Mouse (Mus musculus) forebrain, postnatal 0 days (tissue): ENCODE data around the gene Fam189a1. TPM values are rescaled to one million over a fixed set of nuclear protein-coding genes. Genes with fewer than 3 reads are reported as not detected.

Source experiments
- ATAC-seq: fragments of 200-750 bp; cut with Nextera tagmentation; 2 replicates; pipeline ENCODE4 v1.8.0; 2017; ENCODE audit warnings: mild to moderate bottlenecking, moderate library complexity
- DNase-seq: peaks from one replicate; pipeline ENCODE4 v3.0.0-alpha.2; 2015
- H3K27ac ChIP-seq: fragments of 300-500 bp; sonication (generic); 2 replicates; pipeline ENCODE4 v1.5.1; 2014; ENCODE audit warnings: low read depth, mild to moderate bottlenecking, antibody characterized with exemption, low read length, moderate library complexity, mixed read lengths
- H3K27me3 ChIP-seq: fragments of 300-500 bp; sonication (generic); 2 replicates; pipeline ENCODE4 v1.6.1; 2014; ENCODE audit warnings: mild to moderate bottlenecking, low read length, mixed read lengths; ENCODE audit not compliant: insufficient read depth
- H3K36me3 ChIP-seq: fragments of 300-500 bp; sonication (generic); 2 replicates; pipeline ENCODE4 v1.6.1; 2014; ENCODE audit warnings: mild to moderate bottlenecking, moderate library complexity; ENCODE audit not compliant: insufficient read depth
- H3K4me1 ChIP-seq: fragments of 300-500 bp; sonication (generic); 2 replicates; pipeline ENCODE4 v1.6.1; 2014; ENCODE audit warnings: antibody characterized with exemption; ENCODE audit not compliant: insufficient read depth
- H3K4me2 ChIP-seq: fragments of 300-500 bp; sonication (generic); 2 replicates; pipeline ENCODE4 v1.6.1; 2014; ENCODE audit warnings: low read depth, mild to moderate bottlenecking, moderate library complexity
- H3K4me3 ChIP-seq: fragments of 300-500 bp; sonication (generic); 2 replicates; pipeline ENCODE4 v1.5.1; 2014; ENCODE audit warnings: low read depth, low read length, mixed read lengths
- H3K9ac ChIP-seq: fragments of 300-500 bp; sonication (generic); 2 replicates; pipeline ENCODE4 v1.6.1; 2014; ENCODE audit warnings: mild to moderate bottlenecking
- H3K9me3 ChIP-seq: fragments of 300-500 bp; sonication (generic); 2 replicates; pipeline ENCODE4 v1.6.1; 2016; ENCODE audit warnings: low read length
- CTCF ChIP-seq: sonication (generic); IDR thresholded peaks from 2 replicates; pipeline ENCODE4 v1.5.1; 2016; ENCODE audit warnings: antibody characterized with exemption, control low read depth, low read depth
- WGBS: fragments of 180-500 bp; shearing (Covaris S2); extraction: QIAGEN DNeasy Blood & Tissue Kit; methylation state at CpG from one replicate; pipeline ENCODE4 v1.1.7; 2014; 5-methylcytosine and 5-hydroxymethylcytosine counted together
- polyA plus RNA-seq: library from polyadenylated mRNA; unstranded; fragments of >200 nt; fragmentation: Nextera tagmentation; extraction: Ambion mirVana; gene quantifications from 2 replicates; pipeline ENCODE4 v1.2.1, GENCODE M21; 2015
- total RNA-seq: library from RNA; depleted of rRNA; stranded (reverse); fragments of >200 nt; gene quantifications from 2 replicates; pipeline ENCODE4 v1.2.3, GENCODE M21; 2014; rRNA removed

Gene Fam189a1
- total RNA-seq (13.0 and 20.8 TPM in 2 replicates), polyA plus RNA-seq (7.9 and 15.2 TPM in 2 replicates)

DNA sequence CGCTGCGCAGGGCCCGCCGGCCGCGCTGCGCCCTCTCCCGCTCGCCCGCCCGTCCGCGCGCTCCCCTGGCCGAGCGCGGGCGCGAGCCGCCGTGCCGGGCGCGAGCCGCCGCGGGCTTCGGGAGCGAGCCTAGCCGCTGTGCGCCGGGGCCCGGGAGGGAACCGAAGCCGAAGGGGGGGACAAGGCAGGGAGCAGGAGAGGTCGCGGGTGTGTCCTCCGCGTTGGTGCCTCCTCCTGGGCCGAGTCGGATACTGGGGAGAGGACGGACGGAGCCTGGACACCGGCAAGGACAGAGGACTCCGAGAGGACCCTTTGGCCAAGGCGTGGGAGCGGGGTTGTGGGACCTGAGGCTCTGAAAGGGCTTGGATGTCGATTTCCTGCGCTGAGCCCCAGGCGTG is at the start of gene Fam189a1:
Gene Fam189a1 (minus strand): TSS at position 57 of the 398 bp plus-strand sequence.
- Histone ChIP-seq H3K36me3 (no peaks in the 10 kb centered on the region), H3K4me2 (peak within 1 kb of the TSS; percentile 96), H3K4me1 (peaks cover 2% of the 10 kb centered on the region; the same call in 1 of the 2 replicates), H3K27me3 (peaks cover 23% of the 10 kb centered on the region), H3K4me3 (peak within 1 kb of the TSS; percentile 61), H3K27ac (peak within 1 kb of the TSS; percentile 59), H3K9ac (peak within 1 kb of the TSS; percentile 62), H3K9me3 (no peaks in the 10 kb centered on the region)
- ATAC-seq (no peak), DNase-seq (no peak)
- 7% methylated on average over 44 of the region's 50 CpGs for WGBS
- TF ChIP-seq CTCF, result no peak

DNA sequence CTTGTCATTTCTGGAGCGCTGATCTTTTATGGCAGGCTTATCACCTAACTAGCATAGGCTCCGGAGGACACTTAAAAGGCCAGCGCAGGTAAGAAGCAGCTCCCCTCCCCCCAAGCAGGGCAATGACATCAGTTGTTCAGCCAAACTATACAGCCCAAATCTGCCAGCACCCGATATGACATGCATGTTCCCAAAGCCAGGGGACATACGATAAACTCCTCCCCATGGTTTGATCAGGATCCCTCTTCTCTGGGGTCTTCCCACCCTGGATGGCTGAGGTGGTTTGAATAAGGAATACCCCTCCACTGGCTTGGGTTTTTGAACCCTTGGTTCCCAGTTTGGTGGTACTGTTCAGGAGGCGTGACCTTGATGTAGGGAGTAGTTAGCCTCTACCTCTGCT is 49.7 kb upstream of the Fam189a1 start:
- no peak overlapping the region for H3K4me3 ChIP-seq
- H3K4me1 ChIP-seq, result no peaks in the 10 kb centered on the region
- H3K9ac ChIP-seq, result no peak overlapping the region
- no peak overlapping the region for H3K27ac ChIP-seq
- DNase-seq, result no peak
- H3K9me3 ChIP-seq, result 0 out of 2 replicates have a peak, but pooled peaks cover 3% of the 10 kb centered on the region
- ATAC-seq, result no peak
- no peaks in the 10 kb centered on the region for H3K27me3 ChIP-seq
- 96% methylated on average over 6 of the region's 6 CpGs for WGBS
- H3K36me3 ChIP-seq, result no peaks in the 10 kb centered on the region
- no peak overlapping the region for H3K4me2 ChIP-seq
- no peak for TF ChIP-seq CTCF

DNA sequence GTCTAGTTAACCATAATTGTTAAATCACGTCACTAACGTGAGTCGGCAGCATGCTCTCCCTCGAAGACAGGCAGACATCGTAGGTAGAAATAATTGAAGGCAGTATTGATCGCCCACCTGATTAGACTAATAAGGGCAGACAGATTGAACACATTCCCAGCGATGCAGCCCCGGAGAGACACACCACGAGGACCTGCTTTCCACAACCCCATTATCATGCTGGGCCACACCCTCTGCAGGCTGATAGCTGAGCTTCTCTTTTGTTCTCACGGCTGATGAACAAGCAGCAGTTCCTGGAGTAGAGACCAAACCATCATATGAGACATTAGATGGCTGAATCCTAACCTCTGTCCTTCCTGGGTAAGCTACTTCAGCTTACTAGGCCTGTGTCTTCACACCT is 46.3 kb upstream of the Fam189a1 start:
- no peak overlapping the region for H3K9ac ChIP-seq
- ATAC-seq (no peak), DNase-seq (no peak)
- no peaks in the 10 kb centered on the region for H3K36me3 ChIP-seq
- WGBS, result 74% methylated on average over 10 of the region's 10 CpGs
- H3K9me3 ChIP-seq, result 0 out of 2 replicates have a peak, but pooled peaks cover 5% of the 10 kb centered on the region
- H3K4me2 ChIP-seq, result no peak overlapping the region
- no peak overlapping the region for H3K27ac ChIP-seq
- no peak overlapping the region for H3K4me3 ChIP-seq
- H3K27me3 ChIP-seq, result no peaks in the 10 kb centered on the region
- no peak for TF ChIP-seq CTCF
- H3K4me1 ChIP-seq, result no peaks in the 10 kb centered on the region

DNA sequence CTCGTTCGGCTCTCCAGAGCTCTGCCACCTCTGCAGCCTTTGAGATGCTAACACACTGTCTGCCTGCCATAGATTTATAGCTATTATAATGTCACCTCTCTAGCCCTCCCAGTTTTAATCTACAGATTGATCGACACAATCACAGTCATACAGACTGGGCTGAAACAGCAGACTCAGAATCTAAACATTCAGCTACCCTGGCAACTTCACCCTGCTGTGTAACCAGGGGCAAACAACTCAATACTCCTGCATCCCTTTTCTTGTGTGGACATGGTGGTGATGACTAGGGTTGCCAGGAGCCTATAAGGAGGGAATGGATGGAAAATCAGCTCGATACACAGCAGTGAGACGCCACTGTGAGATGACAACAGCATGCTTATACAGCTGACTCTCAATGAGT is 24.3 kb upstream of the Fam189a1 start:
- DNase-seq (no peak), ATAC-seq (no peak)
- Histone ChIP-seq H3K27ac (no peak overlapping the region), H3K4me2 (no peak overlapping the region), H3K27me3 (no peaks in the 10 kb centered on the region), H3K9ac (no peak overlapping the region), H3K4me1 (no peaks in the 10 kb centered on the region), H3K36me3 (no peaks in the 10 kb centered on the region), H3K9me3 (no peaks in the 10 kb centered on the region), H3K4me3 (no peak overlapping the region)
- WGBS, result 49% methylated on average over 5 of the region's 5 CpGs
- no peak for TF ChIP-seq CTCF

- no peak for DNase-seq
- Histone ChIP-seq H3K4me2 (no peak overlapping the region), H3K9me3 (no peaks in the 10 kb centered on the region), H3K27me3 (no peaks in the 10 kb centered on the region), H3K36me3 (no peaks in the 10 kb centered on the region), H3K27ac (no peak overlapping the region), H3K4me3 (no peak overlapping the region), H3K9ac (no peak overlapping the region), H3K4me1 (no peaks in the 10 kb centered on the region)
- WGBS, result 82% methylated on average over 4 of the region's 4 CpGs
- TF ChIP-seq CTCF, result no peak
- ATAC-seq, result no peak
Measured at GRCm38 (mm10) chr7:65170762-65171161, 14.4 kb upstream of the Fam189a1 start.

DNA sequence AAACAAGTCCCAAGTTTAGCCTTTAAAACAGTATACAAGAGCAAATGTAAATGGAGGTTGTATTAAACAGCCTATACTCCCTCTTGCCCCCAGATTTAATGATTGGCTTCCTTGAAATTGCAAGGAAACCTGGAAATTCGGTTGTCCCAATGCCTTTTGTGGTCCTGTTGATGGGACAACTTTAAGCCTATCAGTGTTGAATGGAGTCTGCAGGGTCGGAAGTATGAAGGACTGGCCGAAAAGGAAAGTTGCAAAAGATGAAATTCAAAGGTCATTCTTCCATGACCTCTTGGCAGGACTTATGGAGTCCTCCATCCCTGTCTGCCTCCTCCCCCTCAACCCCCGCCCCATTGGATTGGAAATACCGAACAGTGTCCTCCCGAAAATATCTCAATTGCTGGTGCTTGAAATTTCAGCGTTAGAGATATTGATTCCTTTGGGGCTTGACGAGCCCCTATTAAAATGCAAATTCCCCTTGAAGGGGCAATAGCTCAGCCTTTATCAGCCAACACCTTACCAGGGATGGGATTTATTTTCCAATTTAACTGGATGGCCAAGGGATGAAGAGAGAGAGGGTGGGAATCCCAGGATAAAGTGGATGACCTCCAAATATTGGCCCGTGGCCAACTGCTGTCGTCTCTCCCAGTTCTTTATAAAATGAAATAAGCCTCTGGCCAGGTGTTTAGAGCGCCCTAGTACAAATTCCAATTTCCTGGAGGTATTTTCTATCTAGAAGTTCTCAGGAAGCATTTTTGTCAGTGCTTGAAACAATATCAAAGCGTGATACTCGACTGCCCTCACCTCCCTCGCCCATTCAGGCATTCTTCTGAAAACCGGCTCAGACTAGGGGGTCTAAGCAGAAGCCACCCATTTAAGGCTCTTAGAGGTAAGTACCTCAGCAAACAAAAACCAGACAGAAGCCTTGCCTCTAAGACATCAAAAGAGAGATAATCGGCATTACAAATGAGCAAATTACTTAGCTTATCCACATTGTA is 958 bp upstream of the Fam189a1 start:
- H3K4me1 ChIP-seq, result peaks cover 2% of the 10 kb centered on the region; the same call in 1 of the 2 replicates
- H3K4me2 ChIP-seq, result peak overlapping the region; percentile 96
- DNase-seq (no peak), ATAC-seq (no peak)
- no peak for TF ChIP-seq CTCF
- H3K36me3 ChIP-seq, result no peaks in the 10 kb centered on the region
- no peak overlapping the region for H3K27ac ChIP-seq
- no peaks in the 10 kb centered on the region for H3K9me3 ChIP-seq
- H3K4me3 ChIP-seq, result peak overlapping the region; percentile 61
- 6% methylated on average over 16 of the region's 16 CpGs for WGBS
- peaks cover 23% of the 10 kb centered on the region for H3K27me3 ChIP-seq
- H3K9ac ChIP-seq, result no peak overlapping the region
